17 mouse cellular contexts compared by ENCODE assay signal in the genomic region with DNA sequence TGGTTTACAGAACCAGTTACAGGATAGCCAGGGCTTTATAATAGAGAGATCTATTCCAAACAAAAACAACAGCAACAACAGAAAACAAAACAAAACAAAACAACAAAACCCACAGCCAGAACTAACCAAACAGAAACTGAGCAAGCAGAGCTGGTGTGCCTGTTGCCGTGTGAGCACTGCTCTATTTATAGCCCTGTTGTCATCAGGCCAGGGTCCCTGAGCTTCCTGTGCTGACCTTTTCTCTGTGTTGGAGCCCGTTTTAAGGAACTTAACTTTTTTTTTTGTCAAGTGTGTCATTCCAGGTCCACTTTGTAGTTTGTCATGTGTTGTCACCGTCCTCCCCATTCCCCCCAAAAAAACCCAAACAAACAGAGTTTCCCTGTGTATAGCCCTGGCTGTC. TPM values are rescaled to one million over a fixed set of nuclear protein-coding genes. Genes with fewer than 3 reads are reported as not detected.
DNase-seq lines count a peak whose midpoint lies in the region; ATAC-seq and TF ChIP-seq lines count a peak whose summit lies in the region.
"Had no signal": no experiment of that assay in that cellular context is flagged by ENCODE, and none has a peak within 500 bp of the region (broad histone marks: within the 10 kb centered on the region; RNA-seq: fewer than 3 reads in every experiment).

No protein-coding gene starts in this region.

- peak; percentile 70 to 88 for DNase-seq in adrenal gland, adult (ENCODE audit: inconsistent age in 2 of 2, low spot score in 1 of 2)
- no peak for DNase-seq in adrenal gland, adult 18-20 months (ENCODE audit: low spot score in 2 of 2)
- DNase-seq in layer of hippocampus, adult 9-11 months, result peak; percentile 75
- no peak for DNase-seq in layer of hippocampus, adult 8-10 months (ENCODE audit: low spot score in 2 of 2)
- DNase-seq in cerebellum, adult 2 months, result no peak
- DNase-seq in cerebellum, postnatal 14 days, result no peak
- DNase-seq: cerebellum, adult 9-10 months; kidney, adult 18-20 months; right cerebral cortex, postnatal 25 days had no signal

- peaks cover 29% of the 10 kb centered on the region for H3K4me1 ChIP-seq in bone marrow macrophage, adult 2 months (ENCODE audit: control insufficient read depth, insufficient read depth, low read length)
- no peaks in the 10 kb centered on the region for H3K4me1 ChIP-seq in cerebellum, adult 2 months (ENCODE audit: control insufficient read depth, insufficient read depth, low read length)
- H3K4me1 ChIP-seq: embryonic facial prominence, embryonic 10.5 days; hindbrain, embryonic 15.5 days; limb, embryonic 13.5 days; midbrain, embryonic 12.5 days had no signal

- TF ChIP-seq POLR2A in bone marrow macrophage, adult 2 months (IDR thresholded peaks at IDR 0.05; ENCODE audit: borderline replicate concordance, low read depth, low read length), result no peak
- no peak for TF ChIP-seq POLR2A in cerebellum, adult 2 months (IDR thresholded peaks at IDR 0.05; ENCODE audit: borderline replicate concordance, insufficient read depth, low read length)

- peak; percentile 72 for ATAC-seq in monocyte, adult 5-6 weeks (replicated peaks; ENCODE audit: insufficient number of reproducible peaks, low FRiP score, low TSS enrichment, poor library complexity, severe bottlenecking)
- ATAC-seq: lung, postnatal 0 days had no signal

- H3K4me3 ChIP-seq in bone marrow macrophage, adult 2 months (ENCODE audit: insufficient read depth, low read length), result peak overlapping the region; percentile 32
- no peak overlapping the region for H3K4me3 ChIP-seq in cerebellum, adult 2 months (replicated peaks; ENCODE audit: insufficient read depth, low read depth, low read length)
- H3K4me3 ChIP-seq: embryonic facial prominence, embryonic 10.5 days; hindbrain, embryonic 15.5 days; left cerebral cortex, adult 2 months; limb, embryonic 13.5 days; midbrain, embryonic 12.5 days had no signal

- peak overlapping the region; percentile 95 for H3K27ac ChIP-seq in bone marrow macrophage, adult 2 months (ENCODE audit: insufficient read depth, low read depth, low read length)
- no peak overlapping the region for H3K27ac ChIP-seq in cerebellum, adult 2 months (ENCODE audit: insufficient read depth, low read length)
- H3K27ac ChIP-seq: embryonic facial prominence, embryonic 10.5 days; hindbrain, embryonic 15.5 days; left cerebral cortex, adult 2 months; limb, embryonic 13.5 days; midbrain, embryonic 12.5 days had no signal

- H3K27me3 ChIP-seq in cerebellum, adult 2 months (ENCODE audit: control insufficient read depth, insufficient read depth, low read length), result no peaks in the 10 kb centered on the region
- H3K27me3 ChIP-seq: hindbrain, embryonic 15.5 days; limb, embryonic 13.5 days; midbrain, embryonic 12.5 days had no signal

- TF ChIP-seq CTCF in bone marrow macrophage, adult 2 months (IDR thresholded peaks at IDR 0.05; ENCODE audit: low read depth, low read length), result no peak
- TF ChIP-seq CTCF in cerebellum, adult 2 months (IDR thresholded peaks at IDR 0.05; ENCODE audit: borderline replicate concordance, insufficient read depth, low read depth, low read length), result no peak

- WGBS in cerebellum, adult 2 months, result 41% methylated on average over 3 of the region's 3 CpGs

RNA-seq across cellular contexts. Expression of a gene that starts 5.2 kb away (rescaled TPM):
- total RNA-seq in adrenal gland, adult 18-20 months (2021), result 10 to 100 TPM; 19.7 to 33.5 TPM
- 10 to 100 TPM; 17.5 to 20.4 (median 18.4) TPM for total RNA-seq in layer of hippocampus, adult 8-10 months (2022)
- 7.5 TPM in 2 replicates for polyA plus RNA-seq in bone marrow macrophage, adult 2 months (2012; ENCODE audit: insufficient read depth, insufficient read length, missing spikeins)
- 3.9 to 5.1 TPM (median 4.2 TPM) in 3 replicates for total RNA-seq in monocyte, adult 5-6 weeks (2017)
- polyA plus RNA-seq in cerebellum, adult 2 months (2012; rRNA removed), result 18.2 and 18.5 TPM in 2 replicates

RNA-seq across cellular contexts. Expression of a gene that starts 13.1 kb away (rescaled TPM):
- total RNA-seq in adrenal gland, adult 18-20 months (2021), result 10 to 100 TPM; 66.1 to 66.6 TPM
- total RNA-seq in layer of hippocampus, adult 8-10 months (2022), result 10 to 100 TPM; 39.0 to 49.8 (median 42.1) TPM
- 105 and 113 TPM in 2 replicates for polyA plus RNA-seq in bone marrow macrophage, adult 2 months (2012; ENCODE audit: insufficient read depth, insufficient read length, missing spikeins)
- 77.5 to 88.4 TPM (median 81.4 TPM) in 3 replicates for total RNA-seq in monocyte, adult 5-6 weeks (2017)
- polyA plus RNA-seq in cerebellum, adult 2 months (2012; rRNA removed), result 81.7 and 85.3 TPM in 2 replicates

RNA-seq across cellular contexts. Expression of a gene that starts 30.6 kb away (rescaled TPM):
- total RNA-seq in adrenal gland, adult 18-20 months (2021), result 100 to 1,000 TPM; 158 to 188 TPM
- 100 to 1,000 TPM; 176 to 194 (median 184) TPM for total RNA-seq in layer of hippocampus, adult 8-10 months (2022)
- 75.8 and 81.8 TPM in 2 replicates for polyA plus RNA-seq in bone marrow macrophage, adult 2 months (2012; ENCODE audit: insufficient read depth, insufficient read length, missing spikeins)
- total RNA-seq in monocyte, adult 5-6 weeks (2017), result 146 to 207 TPM (median 171 TPM) in 3 replicates
- 152 and 156 TPM in 2 replicates for polyA plus RNA-seq in cerebellum, adult 2 months (2012; rRNA removed)

RNA-seq across cellular contexts. Expression of a gene that starts 58.0 kb away (rescaled TPM):
- 10 to 100 TPM; 23.6 to 29.1 TPM for total RNA-seq in adrenal gland, adult 18-20 months (2021)
- 10 to 100 TPM; 40.2 to 47.4 (median 41.6) TPM for total RNA-seq in layer of hippocampus, adult 8-10 months (2022)
- polyA plus RNA-seq in bone marrow macrophage, adult 2 months (2012; ENCODE audit: insufficient read depth, insufficient read length, missing spikeins), result 24.6 and 29.0 TPM in 2 replicates
- total RNA-seq in monocyte, adult 5-6 weeks (2017), result 16.1 to 31.0 TPM (median 22.1 TPM) in 3 replicates
- polyA plus RNA-seq in cerebellum, adult 2 months (2012; rRNA removed), result 74.2 and 74.9 TPM in 2 replicates

RNA-seq across cellular contexts. Expression of a gene that starts 58.6 kb away (rescaled TPM):
- total RNA-seq in adrenal gland, adult 18-20 months (2021), result 10 to 100 TPM; 27.5 to 27.6 TPM
- total RNA-seq in layer of hippocampus, adult 8-10 months (2022), result 10 to 100 TPM; 33.2 to 40.6 (median 37.4) TPM
- 30.7 and 33.2 TPM in 2 replicates for polyA plus RNA-seq in bone marrow macrophage, adult 2 months (2012; ENCODE audit: insufficient read depth, insufficient read length, missing spikeins)
- total RNA-seq in monocyte, adult 5-6 weeks (2017), result 25.8 to 43.4 TPM (median 35.3 TPM) in 3 replicates
- polyA plus RNA-seq in cerebellum, adult 2 months (2012; rRNA removed), result 49.3 and 51.5 TPM in 2 replicates

Comparison
In these comparisons a context has a peak if more than half of its experiments do, and no peak if none do; other contexts are left out.
1. DNase-seq: peak in adrenal gland, adult (2 of 2) and layer of hippocampus, adult 9-11 months (single experiment); none in adrenal gland, adult 18-20 months (0 of 2), layer of hippocampus, adult 8-10 months (0 of 2), cerebellum, adult 2 months (0 of 2) and cerebellum, postnatal 14 days (0 of 2).